Mouse (Mus musculus): ENCODE data around the gene Lrmp.

- TF ChIP-seq POLR2A (IDR thresholded peaks at IDR 0.05; ENCODE audit: low read depth, low read length), result no peak
- TF ChIP-seq CTCF (IDR thresholded peaks at IDR 0.05; ENCODE audit: extremely low read depth, insufficient read depth, insufficient read length, insufficient replicate concordance), result no peak
These were observed 892 bp upstream of the Lrmp start for GRCm38 (mm10) chr6:145114561-145114960.
